13 mouse cellular contexts compared by ENCODE assay signal in the genomic region with DNA sequence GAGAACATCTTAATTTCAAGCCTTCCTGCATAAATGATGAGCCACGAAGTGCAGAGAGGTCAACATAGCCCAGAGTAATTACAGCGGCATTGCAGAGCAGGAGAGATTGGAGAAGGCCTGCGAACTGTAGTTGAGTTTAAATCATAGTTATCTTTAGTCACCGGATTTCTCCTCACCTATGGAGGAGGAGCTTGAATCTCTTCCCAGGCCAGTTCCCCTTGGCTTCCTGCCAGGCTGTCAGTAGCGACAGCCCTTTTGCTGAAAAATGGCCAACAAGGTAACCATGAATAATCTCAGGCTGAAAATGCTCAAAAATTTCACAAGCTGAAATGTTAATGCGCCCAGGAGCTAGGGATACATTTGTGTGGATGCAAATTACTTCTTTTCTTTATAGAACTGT.
DNase-seq lines count a peak whose midpoint lies in the region; ATAC-seq lines count a peak whose summit lies in the region.
"Had no signal": no experiment of that assay in that cellular context is flagged by ENCODE, and none has a peak within 500 bp of the region (broad histone marks: within the 10 kb centered on the region; RNA-seq: fewer than 3 reads in every experiment).

No protein-coding gene starts in this region.

- H3K27ac ChIP-seq in kidney, embryonic 15.5 days, result no peak overlapping the region
- H3K27ac ChIP-seq: liver, embryonic 13.5 days; macrophage had no signal

- ATAC-seq in kidney, embryonic 15.5 days (replicated peaks; ENCODE audit: low FRiP score), result no peak

- no peaks in the 10 kb centered on the region for H3K4me1 ChIP-seq in kidney, embryonic 15.5 days
- H3K4me1 ChIP-seq: liver, embryonic 13.5 days had no signal

- H3K27me3 ChIP-seq in kidney, embryonic 15.5 days, result no peaks in the 10 kb centered on the region
- H3K27me3 ChIP-seq: liver, embryonic 13.5 days had no signal

- peak; percentile 4 for DNase-seq in adrenal gland, postnatal 14 days
- no peak for DNase-seq in adrenal gland, adult (ENCODE audit: inconsistent age in 2 of 2, low spot score in 1 of 2)
- DNase-seq in kidney, postnatal 10 days, result peak; percentile 30
- peak; percentile 14 for DNase-seq in ovary, postnatal 36 days (ENCODE audit: low spot score)
- DNase-seq in ovary, adult 18-20 months (ENCODE audit: low spot score), result no peak
- peak; percentile 17 to 42 for DNase-seq in heart, postnatal 14 days
- DNase-seq in thymus, postnatal 0 days (ENCODE audit: low spot score), result no peak
- DNase-seq: gastrocnemius, postnatal 10 days; liver, embryonic 13.5 days; thymus, adult 18-20 months had no signal

- no peaks in the 10 kb centered on the region for H3K9me3 ChIP-seq in kidney, embryonic 15.5 days (replicated peaks)
- H3K9me3 ChIP-seq: liver, embryonic 13.5 days had no signal

- intact Hi-C loops in heart, postnatal 14 days (cut with DNase I), result no loop called here

- no peak overlapping the region for H3K9ac ChIP-seq in kidney, embryonic 15.5 days
- H3K9ac ChIP-seq: liver, embryonic 13.5 days had no signal

- WGBS in kidney, embryonic 15.5 days, result 58% methylated on average over 6 of the region's 6 CpGs

- no peaks in the 10 kb centered on the region for H3K36me3 ChIP-seq in kidney, embryonic 15.5 days
- H3K36me3 ChIP-seq: liver, embryonic 13.5 days had no signal

- no peak overlapping the region for H3K4me2 ChIP-seq in kidney, embryonic 15.5 days
- H3K4me2 ChIP-seq: liver, embryonic 13.5 days had no signal

- no peak overlapping the region for H3K4me3 ChIP-seq in kidney, embryonic 15.5 days (replicated peaks)
- H3K4me3 ChIP-seq: liver, embryonic 13.5 days; myocyte had no signal

Comparison
In these comparisons a context has a peak if more than half of its experiments do, and no peak if none do; other contexts are left out.
1. DNase-seq: peak in adrenal gland, postnatal 14 days (single experiment), kidney, postnatal 10 days (single experiment), ovary, postnatal 36 days (single experiment) and heart, postnatal 14 days (2 of 2); none in adrenal gland, adult (0 of 2), ovary, adult 18-20 months (single experiment) and thymus, postnatal 0 days (single experiment).